Mouse (Mus musculus): ENCODE data around the gene Lss.

- TF ChIP-seq CTCF (IDR thresholded peaks at IDR 0.05; ENCODE audit: extremely low read depth, insufficient read depth, low read length), result no peak
- TF ChIP-seq POLR2A (IDR thresholded peaks at IDR 0.05; ENCODE audit: extremely low read depth, insufficient read depth, low read length), result no peak
Observed at GRCm38 (mm10) chr10:76489205-76489604, 42.2 kb upstream of the Lss start.

Data from cortical plate, adult 2 months (tissue).